Mouse (Mus musculus): ENCODE measurements at regions not wholly inside any gene's neighbourhood (a gene's known extent, or its start where the extent isn't known, plus 50 kb on each side); places are given as distances from the start of the nearest gene placed in this dataset.

GRCm38 (mm10) chr16:64391440-64392197 is 210.6 kb downstream of the Csnka2ip start:
- DNase-seq (ENCODE audit: inconsistent age in 2 of 2, low spot score in 1 of 2) = no peak

GRCm38 (mm10) chr16:64368608-64369399 is 233.4 kb downstream of the Csnka2ip start:
- DNase-seq (ENCODE audit: inconsistent age in 2 of 2, low spot score in 1 of 2) = no peak

DNA sequence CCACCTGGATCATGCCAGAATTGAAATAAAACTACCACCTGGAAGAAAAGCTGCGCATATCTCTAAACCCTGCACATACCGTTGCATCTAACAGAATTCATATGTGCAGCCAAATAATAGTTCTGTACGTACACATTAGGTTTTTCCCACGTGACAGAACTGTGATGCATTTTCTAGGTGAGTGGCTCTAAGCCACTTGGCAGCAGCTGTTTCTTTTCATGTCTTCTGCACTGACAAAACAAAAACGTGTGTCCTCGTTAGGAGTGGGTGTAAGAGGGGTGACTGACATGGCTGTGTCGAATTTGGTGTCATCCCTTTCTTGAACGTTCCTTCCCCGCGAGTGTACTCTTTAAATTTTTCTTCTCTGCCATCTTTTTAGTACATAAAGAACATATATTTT is 254.3 kb downstream of the Csnka2ip start:
- no peak for DNase-seq (ENCODE audit: inconsistent age in 2 of 2, low spot score in 1 of 2)

DNA sequence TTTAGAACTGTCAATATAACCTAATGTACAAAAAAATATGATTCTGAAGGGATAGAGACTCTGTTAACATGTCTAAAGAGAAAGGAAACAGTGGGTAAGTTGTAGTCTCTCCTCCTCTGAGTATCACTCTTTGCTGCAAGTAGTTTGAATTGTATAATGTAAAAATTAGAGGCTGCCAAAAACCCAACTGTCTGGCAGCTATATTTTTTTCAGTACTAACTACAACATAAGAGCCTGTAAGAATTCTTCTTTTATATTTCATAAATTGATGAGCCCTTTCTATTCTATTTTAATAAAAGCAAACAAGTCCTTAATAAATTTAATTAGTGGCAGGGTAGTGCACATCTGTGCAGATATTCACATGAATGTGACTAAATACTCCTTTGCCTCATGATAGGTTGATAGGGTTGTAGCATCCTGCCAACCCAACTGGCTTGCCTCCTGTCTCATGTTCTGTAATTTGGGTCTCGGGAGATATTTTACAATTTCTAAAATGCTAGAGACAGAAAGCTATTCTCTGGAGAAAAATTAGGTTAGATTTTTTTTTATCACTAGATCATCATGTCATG is 269.2 kb downstream of the Csnka2ip start:
- DNase-seq (ENCODE audit: inconsistent age in 2 of 2, low spot score in 1 of 2) = no peak

- DNase-seq (ENCODE audit: inconsistent age in 2 of 2, low spot score in 1 of 2) = no peak
These were observed 269.9 kb downstream of the Csnka2ip start for GRCm38 (mm10) chr16:64332195-64332886.

DNA sequence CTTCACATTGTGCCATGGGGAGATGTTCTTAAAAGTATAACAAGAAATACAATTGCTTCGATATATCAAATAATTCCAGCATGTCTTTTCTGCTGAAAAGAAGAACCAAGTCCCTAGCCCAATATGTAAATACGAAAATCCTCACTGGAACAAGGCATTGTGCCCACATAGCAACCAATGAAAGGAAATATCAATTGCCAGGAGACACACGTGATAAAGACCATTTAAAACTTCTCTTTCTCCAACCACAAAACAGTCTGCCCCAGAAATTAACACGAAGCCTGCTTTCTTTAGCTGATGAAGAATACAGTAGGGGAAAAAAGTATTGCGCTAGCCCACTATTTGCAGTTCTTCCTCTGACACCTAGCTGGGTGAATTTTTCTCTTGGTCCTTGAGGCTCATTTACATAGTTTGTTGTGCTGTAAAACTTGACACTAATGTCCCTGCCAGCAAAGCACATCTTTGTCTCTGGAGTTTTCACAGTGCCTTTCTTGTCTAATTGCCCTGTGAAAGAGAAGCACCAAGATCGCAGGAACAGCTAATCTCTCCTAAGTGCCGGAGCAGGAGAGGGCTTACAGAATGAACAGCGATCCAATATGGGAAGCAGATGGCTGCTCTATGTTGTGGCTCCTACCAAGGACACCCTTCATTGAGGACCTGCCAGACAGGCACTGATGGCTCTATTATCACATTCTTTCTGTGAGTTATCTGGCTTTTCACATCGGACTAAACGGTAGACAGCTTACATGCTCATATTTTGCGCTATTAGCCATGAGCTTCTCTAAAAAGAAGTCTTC is 272.7 kb downstream of the Csnka2ip start:
- no peak for DNase-seq (ENCODE audit: inconsistent age in 2 of 2, low spot score in 1 of 2)

- no peak for DNase-seq (ENCODE audit: inconsistent age in 2 of 2, low spot score in 1 of 2)
These were observed 283.3 kb downstream of the Csnka2ip start for GRCm38 (mm10) chr16:64318796-64319493.

- DNase-seq (ENCODE audit: inconsistent age in 2 of 2, low spot score in 1 of 2) = no peak
These were observed 285.4 kb downstream of the Csnka2ip start for GRCm38 (mm10) chr16:64316831-64317230.

DNA sequence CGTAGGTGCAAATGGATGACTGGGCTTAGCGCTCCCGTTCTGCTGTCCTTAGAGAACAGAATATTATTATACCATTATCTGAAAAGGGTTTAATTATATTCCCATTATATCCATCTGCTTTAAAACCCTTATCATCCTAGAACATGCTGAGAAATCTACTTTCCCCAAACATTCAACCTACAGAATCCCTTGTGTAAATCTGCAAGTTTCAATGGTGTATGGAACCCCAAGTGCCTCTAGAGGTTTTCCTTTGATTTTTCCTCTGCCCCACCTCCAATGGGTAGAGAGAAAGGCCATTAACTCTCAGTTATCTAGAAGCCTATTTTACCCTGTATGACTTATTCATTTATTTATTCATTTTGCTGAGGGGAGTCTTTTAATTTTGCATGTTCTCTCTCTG is 308.7 kb downstream of the Csnka2ip start:
- DNase-seq (ENCODE audit: inconsistent age in 2 of 2, low spot score in 1 of 2) = no peak

- DNase-seq (ENCODE audit: inconsistent age in 2 of 2, low spot score in 1 of 2) = no peak
These were observed 316.9 kb downstream of the Csnka2ip start for GRCm38 (mm10) chr16:64285306-64285705.

DNA sequence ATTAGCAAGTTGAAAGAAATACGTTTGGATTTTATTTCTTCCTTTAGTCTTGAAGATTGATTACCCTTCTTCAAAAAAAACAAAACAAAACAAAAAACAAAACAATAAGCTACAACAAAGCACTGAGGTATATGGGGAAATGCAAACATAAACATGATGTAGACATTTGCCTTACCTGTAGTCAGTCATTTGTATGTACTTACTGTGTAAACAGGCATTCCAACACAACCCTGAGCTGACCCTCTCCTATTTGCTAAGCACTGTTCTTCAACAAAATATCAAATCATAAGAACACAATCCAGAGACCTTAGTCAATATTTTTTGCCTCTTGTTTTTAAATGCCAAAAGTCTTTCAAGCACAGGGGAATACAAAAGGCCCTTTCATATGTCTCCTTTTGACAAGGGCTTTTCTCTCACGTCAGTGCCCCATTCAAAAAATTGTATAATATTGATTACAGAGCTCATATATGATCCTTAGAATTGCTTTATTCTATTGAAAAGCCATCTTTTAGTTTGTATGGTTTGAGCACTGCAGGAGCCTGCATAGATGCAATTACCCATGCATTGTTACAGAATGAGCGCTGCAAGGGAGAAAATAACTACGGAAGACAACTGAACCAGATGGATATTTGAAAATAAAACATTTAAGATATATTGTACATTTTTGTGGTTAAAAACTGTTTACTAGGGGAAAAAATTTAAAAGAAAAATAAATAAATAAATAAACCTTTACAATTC is 326.2 kb downstream of the Csnka2ip start:
- DNase-seq (ENCODE audit: inconsistent age in 2 of 2, low spot score in 1 of 2) = no peak

- no peak for DNase-seq (ENCODE audit: inconsistent age in 2 of 2, low spot score in 1 of 2)
These were observed 326.8 kb downstream of the Csnka2ip start for GRCm38 (mm10) chr16:64275420-64275819.

- DNase-seq (ENCODE audit: inconsistent age in 2 of 2, low spot score in 1 of 2) = no peak
These were observed 337.1 kb downstream of the Csnka2ip start for GRCm38 (mm10) chr16:64264960-64265736.

DNA sequence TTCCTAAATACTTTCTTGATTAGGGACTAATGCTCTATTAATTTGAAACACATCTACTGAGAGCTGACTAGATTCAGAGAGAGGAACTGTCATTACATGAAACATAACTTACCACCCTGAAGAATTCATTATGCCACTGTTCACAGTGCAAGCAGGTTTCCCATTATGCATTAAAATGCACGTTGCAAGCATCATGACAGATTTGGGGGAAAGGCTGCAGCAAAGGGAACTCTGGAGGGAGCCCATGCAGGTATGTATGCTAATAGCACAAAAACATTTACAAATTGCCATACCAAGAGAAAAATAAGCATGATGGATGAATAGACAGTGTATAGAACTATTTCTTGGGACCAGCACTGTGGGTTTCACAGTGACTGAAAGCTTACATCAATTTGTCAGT is 351.1 kb downstream of the Csnka2ip start:
- no peak for DNase-seq (ENCODE audit: inconsistent age in 2 of 2, low spot score in 1 of 2)

- no peak for DNase-seq (ENCODE audit: inconsistent age in 2 of 2, low spot score in 1 of 2)
These were observed 353.5 kb downstream of the Csnka2ip start for GRCm38 (mm10) chr16:64248743-64249142.

DNA sequence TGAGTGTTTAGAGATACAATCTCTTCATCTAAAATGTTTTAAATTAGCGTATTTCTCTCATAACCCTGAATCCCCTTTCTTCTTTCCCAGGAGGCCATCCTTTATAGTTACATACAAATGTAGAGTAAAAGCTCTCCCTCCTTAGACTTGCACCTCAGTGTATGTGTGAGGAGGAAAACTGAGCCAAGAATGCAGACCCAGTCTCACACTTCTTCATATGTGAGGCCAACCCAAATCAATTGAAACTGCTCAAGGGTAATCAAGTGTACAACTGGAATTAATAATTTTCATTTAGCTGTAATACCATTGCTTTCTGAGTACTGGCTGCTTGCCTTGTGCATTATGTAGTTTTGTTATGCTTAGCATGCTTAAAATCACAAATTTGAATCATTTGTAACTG is 356.3 kb downstream of the Csnka2ip start:
- DNase-seq (ENCODE audit: inconsistent age in 2 of 2, low spot score in 1 of 2) = no peak

DNA sequence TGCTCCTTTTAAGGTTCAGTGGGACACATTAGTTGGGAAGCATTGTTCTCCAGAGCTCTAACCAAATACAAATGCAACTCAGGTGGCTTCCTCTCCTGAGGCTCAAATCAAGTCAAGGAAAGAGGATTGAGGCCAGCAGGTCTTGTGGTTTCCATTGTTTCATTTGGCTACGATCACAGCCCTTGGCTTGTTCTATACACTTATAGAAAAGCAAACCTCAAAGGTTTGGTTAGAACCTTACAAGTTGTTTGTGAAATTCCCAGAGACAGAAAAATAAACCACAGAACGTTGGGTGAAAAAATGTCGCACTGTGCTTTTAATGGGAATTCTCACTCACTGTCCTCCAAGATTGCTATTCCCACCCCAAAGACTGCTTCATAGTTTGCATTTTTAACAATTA is 360.4 kb upstream of the Epha3 start:
- no peak for DNase-seq (ENCODE audit: inconsistent age in 2 of 2, low spot score in 1 of 2)

- DNase-seq (ENCODE audit: inconsistent age in 2 of 2, low spot score in 1 of 2) = no peak
These were observed 352.7 kb upstream of the Epha3 start for GRCm38 (mm10) chr16:64216671-64217070.

DNA sequence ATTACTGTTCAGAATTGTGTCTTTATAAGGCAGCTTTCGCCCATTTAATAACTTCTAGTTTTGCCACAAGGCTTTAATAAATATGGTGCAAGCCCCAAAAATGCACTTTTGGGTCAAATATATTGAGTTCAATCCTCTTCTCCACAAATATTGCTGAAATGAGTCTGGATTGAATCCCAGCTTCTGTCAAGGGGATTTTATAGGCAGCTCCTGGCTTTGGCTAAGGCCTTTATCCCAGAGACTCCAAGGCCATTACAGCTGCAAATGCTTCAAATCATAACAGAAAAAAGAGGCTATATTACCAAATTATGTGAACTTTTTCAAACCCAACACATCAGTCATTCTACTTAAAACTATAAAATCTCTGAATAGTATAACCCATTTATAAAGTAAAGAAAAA is 347.9 kb upstream of the Epha3 start:
- DNase-seq (ENCODE audit: inconsistent age in 2 of 2, low spot score in 1 of 2) = peak in 1 of 2 experiments; percentile 50
